Mouse (Mus musculus) heart, adult 2 months (tissue): Measurements from ENCODE around the gene Phactr1. TPM values are rescaled to one million over a fixed set of nuclear protein-coding genes. Genes with fewer than 3 reads are reported as not detected.

ENCODE experiments used
- DNase-seq, 2 experiments: peaks; one replicate each; pipeline ENCODE4 v3.0.0; 2021
- H3K27ac ChIP-seq: fragments of 200-600 bp; 2 replicates; pipeline ENCODE4 v1.8.1; 2022
- H3K27me3 ChIP-seq: fragments of 200-500 bp; 2 replicates; pipeline ENCODE4 v1.6.1; 2012; ENCODE audit warnings: mild to moderate bottlenecking, low read length, inconsistent platforms, mixed read lengths; ENCODE audit not compliant: control insufficient read depth, insufficient read depth
- H3K36me3 ChIP-seq: fragments of 200-500 bp; 2 replicates; pipeline ENCODE4 v1.6.1; 2012; ENCODE audit warnings: low read length, inconsistent platforms; ENCODE audit not compliant: control insufficient read depth, insufficient read depth
- H3K4me1 ChIP-seq: fragments of 200-500 bp; 2 replicates; pipeline ENCODE4 v1.6.1; 2011; ENCODE audit warnings: low read length; ENCODE audit not compliant: control insufficient read depth, insufficient read depth
- H3K4me3 ChIP-seq: fragments of 200-600 bp; 2 replicates; pipeline ENCODE4 v1.8.1; 2022
- H3K79me2 ChIP-seq: fragments of 200-500 bp; replicated peaks from 2 replicates; pipeline ENCODE4 v1.6.1; 2012; ENCODE audit warnings: mild to moderate bottlenecking, inconsistent platforms, low read length, moderate library complexity, mixed read lengths; ENCODE audit not compliant: control insufficient read depth, insufficient read depth
- H3K9ac ChIP-seq: fragments of 200-500 bp; 2 replicates; pipeline ENCODE4 v1.6.1; 2012; ENCODE audit warnings: low read depth, mild to moderate bottlenecking, control low read depth, inconsistent platforms, low read length, mixed read lengths
- CTCF ChIP-seq: fragments of 200-600 bp; IDR thresholded peaks from 2 replicates; pipeline ENCODE4 v1.8.1; 2022; ENCODE audit warnings: antibody characterized with exemption, mild to moderate bottlenecking, moderate library complexity
- EP300 ChIP-seq: fragments of 200-500 bp; IDR thresholded peaks from 2 replicates; pipeline ENCODE4 v1.6.1; 2011; ENCODE audit warnings: low read depth, low read length, control low read depth; ENCODE audit not compliant: insufficient read depth
- POLR2A ChIP-seq: fragments of 200-500 bp; IDR thresholded peaks from 2 replicates; pipeline ENCODE4 v1.6.1; 2011; ENCODE audit warnings: mild to moderate bottlenecking, low read depth, low read length, control low read depth; ENCODE audit not compliant: insufficient read depth
- WGBS: fragments of 180-500 bp; shearing (Covaris S2); methylation state at CpG from one replicate; pipeline ENCODE4 v1.1.7; 2018; 5-methylcytosine and 5-hydroxymethylcytosine counted together
- intact Hi-C: fragments of 180-260 bp; cut with DNase I; formaldehyde crosslinking; loops from one replicate; pipeline ENCODE4 v1.15.1; 2025
- polyA plus RNA-seq: library from polyadenylated mRNA; depleted of rRNA; stranded (reverse); fragments of >200 nt; gene quantifications from 2 replicates; pipeline ENCODE4 v1.2.3, GENCODE M21; 2012
- total RNA-seq, 2 experiments: library from RNA; stranded (reverse); gene quantifications; 2 replicates each; pipeline ENCODE4 v1.2.3; 2021

Gene Phactr1
- total and polyA plus RNA-seq, 3 experiments: 3.0 to 5.5 (median 4.6) TPM

DNA sequence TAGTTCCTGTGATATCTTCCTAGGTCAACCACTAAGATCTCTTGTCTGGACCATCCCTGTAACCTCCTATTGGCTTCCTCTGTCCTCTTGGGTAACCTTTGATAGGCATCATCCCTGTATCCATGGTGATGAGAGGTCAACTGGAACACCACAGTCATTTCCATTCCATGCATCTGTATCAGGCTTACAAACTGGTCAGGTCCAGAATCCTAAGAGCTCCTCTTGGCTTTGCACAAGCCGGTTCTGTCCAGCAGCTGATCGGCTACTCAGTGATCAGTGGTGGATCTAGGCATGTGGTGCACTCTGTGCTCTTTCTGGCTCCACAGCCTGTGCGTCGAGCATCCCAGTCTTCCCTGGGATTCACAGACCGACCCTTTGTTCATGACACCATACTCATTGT is 309.1 kb downstream of the Phactr1 start:
- Histone ChIP-seq H3K79me2 (no peaks in the 10 kb centered on the region), H3K27ac (no peak overlapping the region), H3K27me3 (no peaks in the 10 kb centered on the region), H3K4me1 (peaks cover 1% of the 10 kb centered on the region; the same call in 1 of the 2 replicates), H3K36me3 (no peaks in the 10 kb centered on the region), H3K9ac (no peak overlapping the region), H3K4me3 (no peak overlapping the region)
- 98% methylated on average over 5 of the region's 5 CpGs for WGBS
- intact Hi-C loops: no loop called here
- TF ChIP-seq CTCF: no peak
- TF ChIP-seq EP300: no peak
- TF ChIP-seq POLR2A: no peak
- no peak for DNase-seq

GRCm38 (mm10) chr13:42990051-42990450 is 309.6 kb downstream of the Phactr1 start:
- no peaks in the 10 kb centered on the region for H3K79me2 ChIP-seq
- H3K27ac ChIP-seq: no peak overlapping the region
- WGBS: 89% methylated on average over 3 of the region's 3 CpGs
- H3K36me3 ChIP-seq: no peaks in the 10 kb centered on the region
- H3K27me3 ChIP-seq: no peaks in the 10 kb centered on the region
- no peak overlapping the region for H3K9ac ChIP-seq
- H3K4me1 ChIP-seq: peaks cover 1% of the 10 kb centered on the region; the same call in 1 of the 2 replicates
- no peak for TF ChIP-seq CTCF
- TF ChIP-seq POLR2A: no peak
- TF ChIP-seq EP300: no peak
- no peak overlapping the region for H3K4me3 ChIP-seq
- intact Hi-C loops: no loop called here
- DNase-seq: no peak

DNA sequence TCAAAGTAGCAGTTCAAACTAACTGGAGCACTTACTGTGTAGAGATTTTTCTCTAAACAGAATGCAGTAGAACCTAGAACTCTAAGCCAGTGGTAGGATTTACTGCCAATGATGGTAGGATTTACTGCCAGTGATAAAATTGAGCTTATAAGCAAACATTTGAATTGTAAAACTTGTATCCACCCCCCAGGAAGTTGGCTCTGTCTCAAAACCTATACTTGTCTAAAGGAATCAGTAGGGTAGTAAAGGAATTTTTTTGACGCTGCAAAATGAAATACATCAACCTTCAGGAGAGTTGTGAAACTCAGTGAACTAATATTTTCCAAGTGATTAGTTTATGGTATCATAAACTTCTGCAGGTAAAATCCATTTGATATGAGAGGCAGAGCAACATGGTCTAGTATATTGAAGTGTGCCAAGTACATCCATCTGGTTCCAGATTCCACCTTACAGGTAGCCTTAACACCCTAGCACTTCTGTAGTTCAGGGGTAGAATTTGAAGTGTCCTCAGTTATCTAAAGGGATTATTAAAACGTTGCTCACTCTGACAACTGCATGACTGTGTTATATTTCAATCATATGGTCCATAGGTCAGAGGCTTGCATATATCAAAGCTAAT is 310.2 kb downstream of the Phactr1 start:
- Histone ChIP-seq H3K9ac (no peak overlapping the region), H3K4me1 (peaks cover 1% of the 10 kb centered on the region; the same call in 1 of the 2 replicates), H3K36me3 (no peaks in the 10 kb centered on the region), H3K27ac (no peak overlapping the region), H3K27me3 (no peaks in the 10 kb centered on the region), H3K79me2 (no peaks in the 10 kb centered on the region), H3K4me3 (no peak overlapping the region)
- DNase-seq: no peak
- intact Hi-C loops: no loop called here
- WGBS: 58% methylated on average over 2 of the region's 2 CpGs
- TF ChIP-seq POLR2A (no peak), CTCF (no peak), EP300 (no peak)

DNA sequence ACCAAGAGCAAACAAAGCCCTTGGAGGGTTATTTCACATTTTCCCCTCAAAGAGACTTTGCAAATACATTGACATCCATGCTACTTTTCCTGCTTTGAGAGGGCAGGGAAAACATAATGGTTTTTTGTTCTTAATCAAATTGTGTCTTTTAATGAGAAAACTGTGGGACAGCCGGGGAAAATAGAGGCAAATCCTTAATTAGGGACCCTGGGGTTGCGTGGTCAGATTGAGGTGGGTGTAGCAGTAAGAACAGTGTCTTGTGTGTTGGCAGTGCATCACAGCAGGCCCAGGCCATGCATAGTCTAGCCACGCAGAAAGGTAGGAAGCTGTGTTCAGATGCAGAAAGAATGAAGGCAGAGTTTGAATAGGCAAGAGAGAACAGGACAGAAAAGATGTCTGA is 310.7 kb downstream of the Phactr1 start:
- peaks cover 1% of the 10 kb centered on the region; the same call in 1 of the 2 replicates for H3K4me1 ChIP-seq
- no peak overlapping the region for H3K9ac ChIP-seq
- H3K27me3 ChIP-seq: no peaks in the 10 kb centered on the region
- intact Hi-C loops: no loop called here
- no peak overlapping the region for H3K4me3 ChIP-seq
- TF ChIP-seq EP300 (no peak), POLR2A (no peak), CTCF (no peak)
- 84% methylated on average over 3 of the region's 3 CpGs for WGBS
- no peaks in the 10 kb centered on the region for H3K79me2 ChIP-seq
- no peak for DNase-seq
- no peak overlapping the region for H3K27ac ChIP-seq
- H3K36me3 ChIP-seq: no peaks in the 10 kb centered on the region

DNA sequence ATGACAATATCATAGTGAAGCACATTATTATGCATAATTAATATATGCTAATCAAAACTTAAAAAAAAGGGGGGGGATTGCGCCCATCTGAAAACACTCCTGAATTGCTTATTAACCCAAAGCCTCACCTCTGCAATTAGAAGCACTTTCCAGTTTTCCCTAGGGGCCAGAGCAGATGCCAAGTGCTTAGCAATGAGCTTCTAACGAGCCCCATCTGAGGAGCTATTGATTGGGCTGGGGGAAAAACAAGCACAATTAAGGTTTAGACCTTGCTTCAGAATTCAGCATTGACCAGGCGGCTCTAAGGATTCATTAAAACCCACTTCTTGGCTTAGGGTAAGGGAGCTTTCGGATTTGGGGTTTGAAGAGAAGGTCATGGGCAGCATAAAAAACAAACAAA is 311.9 kb downstream of the Phactr1 start:
- WGBS: 89% methylated on average over 4 of the region's 4 CpGs
- intact Hi-C loops: no loop called here
- no peak for TF ChIP-seq POLR2A
- no peak for TF ChIP-seq EP300
- no peak for TF ChIP-seq CTCF
- DNase-seq: no peak
- no peaks in the 10 kb centered on the region for H3K79me2 ChIP-seq
- H3K27me3 ChIP-seq: no peaks in the 10 kb centered on the region
- no peak overlapping the region for H3K4me3 ChIP-seq
- H3K27ac ChIP-seq: no peak overlapping the region
- H3K9ac ChIP-seq: no peak overlapping the region
- no peaks in the 10 kb centered on the region for H3K36me3 ChIP-seq
- peaks cover 1% of the 10 kb centered on the region; the same call in 1 of the 2 replicates for H3K4me1 ChIP-seq

DNA sequence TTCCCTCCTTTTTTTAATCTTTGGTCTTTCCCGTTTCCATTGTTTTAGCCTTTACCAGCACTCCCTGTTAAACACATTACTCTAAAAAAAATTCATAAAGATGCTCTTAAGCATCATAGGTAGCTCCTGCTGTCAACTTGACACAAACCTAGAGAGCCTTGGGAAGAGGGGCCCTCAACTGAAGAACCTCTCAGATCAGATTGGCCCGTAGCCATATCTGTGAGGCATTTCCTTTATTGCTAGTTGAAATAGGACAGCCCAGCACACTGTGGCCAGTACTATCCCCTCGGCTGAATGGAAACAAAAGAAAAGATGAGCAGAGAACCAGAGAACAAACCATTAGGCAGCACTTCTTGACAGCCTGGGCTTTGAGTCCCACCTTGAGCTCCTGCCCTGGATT is 313.9 kb downstream of the Phactr1 start:
- no peak for DNase-seq
- Histone ChIP-seq H3K27ac (no peak overlapping the region), H3K79me2 (no peaks in the 10 kb centered on the region), H3K36me3 (no peaks in the 10 kb centered on the region), H3K9ac (no peak overlapping the region), H3K4me1 (no peaks in the 10 kb centered on the region; the same call in 1 of the 2 replicates), H3K27me3 (no peaks in the 10 kb centered on the region), H3K4me3 (no peak overlapping the region)
- TF ChIP-seq CTCF (no peak), EP300 (no peak), POLR2A (no peak)
- WGBS: 37% methylated on average over 3 of the region's 3 CpGs
- intact Hi-C loops: no loop called here
